Mouse (Mus musculus) forebrain, embryonic 15.5 days (tissue): Measurements from ENCODE around the gene Magea3. TPM values are rescaled to one million over a fixed set of nuclear protein-coding genes. Genes with fewer than 3 reads are reported as not detected.
"Not testable (repeated sequence)": the region's sequence is repeated elsewhere in the genome, so short reads cannot be mapped to it uniquely, and the experiment has no call there.

Source experiments
- ATAC-seq: fragments of 200-750 bp; cut with Nextera tagmentation; replicated peaks from 2 replicates; pipeline ENCODE4 v1.8.0; 2017; ENCODE audit warnings: mild to moderate bottlenecking, moderate TSS enrichment, moderate library complexity
- H3K27ac ChIP-seq: fragments of 300-500 bp; sonication (generic); replicated peaks from 2 replicates; pipeline ENCODE4 v1.5.1; 2015; ENCODE audit warnings: mild to moderate bottlenecking, inconsistent platforms
- H3K27me3 ChIP-seq: fragments of 300-500 bp; sonication (generic); 2 replicates; pipeline ENCODE4 v1.6.1; 2015; ENCODE audit warnings: inconsistent platforms
- H3K36me3 ChIP-seq: fragments of 300-500 bp; sonication (generic); 2 replicates; pipeline ENCODE4 v1.6.1; 2015; ENCODE audit warnings: mild to moderate bottlenecking, inconsistent platforms
- H3K4me1 ChIP-seq: fragments of 300-500 bp; sonication (generic); 2 replicates; pipeline ENCODE4 v1.6.1; 2015; ENCODE audit warnings: inconsistent platforms
- H3K4me2 ChIP-seq: fragments of 300-500 bp; sonication (generic); replicated peaks from 2 replicates; pipeline ENCODE4 v1.6.1; 2015; ENCODE audit warnings: mild to moderate bottlenecking, inconsistent platforms
- H3K4me3 ChIP-seq: fragments of 300-500 bp; sonication (generic); 2 replicates; pipeline ENCODE4 v1.5.1; 2015; ENCODE audit warnings: mild to moderate bottlenecking, inconsistent platforms
- H3K9ac ChIP-seq: fragments of 300-500 bp; sonication (generic); replicated peaks from 2 replicates; pipeline ENCODE4 v1.6.1; 2015; ENCODE audit warnings: mild to moderate bottlenecking, inconsistent platforms
- H3K9me3 ChIP-seq: fragments of 300-500 bp; sonication (generic); 2 replicates; pipeline ENCODE4 v1.6.1; 2016; ENCODE audit warnings: inconsistent platforms
- WGBS: fragments of 180-500 bp; shearing (Covaris S2); methylation state at CpG from one replicate; pipeline ENCODE4 v1.1.7; 2015; ENCODE audit warnings: mixed read lengths; 5-methylcytosine and 5-hydroxymethylcytosine counted together
- polyA plus RNA-seq: library from polyadenylated mRNA; unstranded; fragments of >200 nt; fragmentation: Nextera tagmentation; extraction: Ambion mirVana; gene quantifications from 2 replicates; pipeline ENCODE4 v1.2.1, GENCODE M21; 2015

Magea3 gene
- polyA plus RNA-seq = not detected in 2 replicates

DNA sequence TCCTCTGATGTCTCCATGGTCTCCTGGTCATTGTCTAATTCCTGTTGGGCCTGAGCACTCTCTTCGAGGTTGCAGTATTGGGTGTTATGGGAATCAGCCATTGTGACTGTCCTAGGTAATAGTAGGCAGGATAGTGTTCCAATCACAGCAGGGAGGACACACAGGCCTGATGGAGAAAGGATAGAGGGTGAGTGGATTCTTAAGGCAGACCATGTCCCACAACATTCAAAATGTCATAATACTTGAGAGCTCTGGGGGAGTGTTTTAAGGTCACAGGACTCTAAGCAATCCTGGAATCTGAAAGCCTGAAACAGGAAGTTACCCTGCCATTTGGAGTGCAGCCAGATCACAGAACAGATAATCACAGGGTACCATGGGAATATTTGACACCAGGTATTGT lies at the start of gene Magea3:
Magea3 (minus strand) TSS at position 101 of the 400 bp plus-strand sequence.
- ATAC-seq, H3K4me3 ChIP-seq, H3K9me3 ChIP-seq, H3K27me3 ChIP-seq, H3K36me3 ChIP-seq, H3K4me1 ChIP-seq, H3K9ac ChIP-seq, H3K27ac ChIP-seq, H3K4me2 ChIP-seq: not testable (repeated sequence)
- 38% methylated on average over 1 of the region's 1 CpGs for WGBS

- ATAC-seq, H3K9ac ChIP-seq, H3K4me3 ChIP-seq, H3K9me3 ChIP-seq, H3K27me3 ChIP-seq, H3K27ac ChIP-seq, H3K36me3 ChIP-seq, H3K4me1 ChIP-seq, H3K4me2 ChIP-seq: not testable (repeated sequence)
- 90% methylated on average over 11 of the region's 11 CpGs for WGBS
Observed at GRCm38 (mm10) chrX:154995750-154996149, 46.4 kb upstream of the Magea3 start, which contains the start of gene Magea8. Gene Magea8, minus strand, starts transcription at chrX:154995850.

- not testable (repeated sequence) for H3K36me3 ChIP-seq, H3K9ac ChIP-seq, H3K27me3 ChIP-seq, H3K27ac ChIP-seq, H3K4me1 ChIP-seq, ATAC-seq, H3K4me2 ChIP-seq, H3K4me3 ChIP-seq, H3K9me3 ChIP-seq
- WGBS = 71% methylated on average over 1 of the region's 1 CpGs
Observed at GRCm38 (mm10) chrX:154935887-154936286, 13.4 kb downstream of the Magea3 start, which contains the start of gene Magea6. Gene Magea6, minus strand, starts transcription at chrX:154935987.

Other genes starting within 250 kb of the Magea3 start
- not detected in 2 replicates for gene Cldn34b1, start 59.2 kb downstream of the Magea3 start, polyA plus RNA-seq
- not detected in 2 replicates for gene Magea6, start 13.5 kb downstream of the Magea3 start, polyA plus RNA-seq
- not detected in 2 replicates for gene Magea8, start 46.3 kb upstream of the Magea3 start, polyA plus RNA-seq
- gene Magea5, start 113.6 kb upstream of the Magea3 start, polyA plus RNA-seq = not detected in 2 replicates
- not detected in 2 replicates for gene Magea1, start 140.3 kb upstream of the Magea3 start, polyA plus RNA-seq
- not detected in 2 replicates for gene Magea2, start 144.2 kb upstream of the Magea3 start, polyA plus RNA-seq
- gene Cldn34b2, start 178.9 kb upstream of the Magea3 start, polyA plus RNA-seq = not detected in 2 replicates